Mouse (Mus musculus): ENCODE measurements around the gene Shank3.

Gene Shank3

DNA sequence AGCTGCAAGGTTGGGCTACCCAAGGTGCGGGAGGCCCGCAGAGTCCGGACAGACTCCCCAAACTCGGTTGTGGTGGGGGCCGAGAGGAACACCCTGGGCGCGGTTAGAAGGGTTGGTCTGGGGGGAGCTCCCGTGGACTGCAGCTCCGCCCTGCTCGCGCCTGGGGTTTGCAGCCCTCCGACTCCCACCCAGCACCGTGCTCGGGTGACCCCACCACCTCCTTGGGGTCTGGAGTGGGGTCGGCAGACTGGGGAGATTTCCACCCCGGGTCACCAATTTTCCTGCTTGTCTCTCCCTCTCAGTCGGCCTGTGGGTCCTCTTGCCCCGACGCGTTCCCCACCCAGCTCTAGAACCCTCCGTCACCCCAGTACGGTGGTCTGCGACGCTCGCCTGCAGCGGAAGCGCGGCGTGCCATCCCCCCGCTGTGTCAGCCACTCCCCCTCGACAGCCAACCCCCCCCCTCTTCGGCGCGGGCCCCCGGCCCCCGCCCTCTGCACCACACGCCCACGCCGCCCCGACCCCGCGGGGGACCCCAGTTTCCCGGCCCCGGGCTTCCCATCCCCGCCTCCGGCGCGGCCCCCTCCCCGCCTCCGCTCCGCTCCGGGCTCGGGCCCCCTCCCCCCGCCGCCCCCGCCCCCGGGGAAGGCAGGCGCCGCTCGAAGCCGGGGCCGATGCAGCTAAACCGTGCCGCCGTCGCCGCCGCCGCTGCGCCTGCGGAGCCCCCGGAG, at the start of gene Shank3:
TSS of gene Shank3 (plus strand) at position 663 of the 728 bp plus-strand sequence.
- DNase-seq (ENCODE audit: low spot score) = peak; percentile 49

DNA sequence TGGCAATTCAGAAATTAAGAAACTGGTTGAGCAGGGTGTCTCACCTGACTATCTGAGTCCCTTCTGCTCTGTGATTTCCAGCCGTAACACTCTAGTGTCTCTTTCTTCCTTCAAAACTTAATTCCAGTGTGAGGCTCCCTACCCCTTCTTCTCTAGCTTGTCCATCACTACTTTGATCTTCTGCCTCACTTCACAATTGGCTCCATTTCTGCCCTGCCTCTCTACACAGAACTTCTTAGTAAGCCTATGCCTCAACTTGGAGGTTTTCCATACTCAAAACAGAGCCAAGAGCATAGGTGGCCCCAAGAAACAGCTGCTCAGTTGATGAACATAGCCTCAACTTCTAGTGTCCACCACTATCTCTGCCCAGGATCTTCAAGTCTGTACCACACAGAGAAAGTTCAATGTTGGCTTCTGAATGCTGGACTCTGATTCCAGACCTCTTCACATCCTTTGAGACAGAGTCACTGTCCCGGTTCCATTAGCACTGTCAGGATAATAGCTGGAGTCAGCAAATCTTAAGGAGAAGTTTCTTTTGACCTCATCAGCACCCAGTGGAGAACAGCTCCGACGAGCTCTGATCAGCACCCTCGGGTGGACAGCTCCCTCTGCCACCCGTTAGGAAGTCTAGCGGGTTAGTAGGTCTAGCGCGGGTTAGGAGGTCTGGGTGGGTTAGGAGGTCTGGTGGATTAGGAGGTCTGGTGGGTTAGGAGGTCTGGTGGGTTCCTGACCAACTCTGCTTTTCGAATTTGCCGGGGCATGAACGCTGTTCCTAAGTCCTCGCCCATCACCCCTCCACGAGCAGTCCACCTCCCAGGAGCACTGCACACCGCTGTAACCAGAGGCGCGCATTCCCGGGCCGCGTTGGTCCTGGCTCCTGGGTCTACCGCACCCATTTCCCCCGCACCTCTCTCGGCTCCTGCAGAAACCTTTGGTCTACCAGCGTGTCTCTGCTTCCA, 46.2 kb upstream of the Shank3 start:
- DNase-seq (ENCODE audit: low spot score) = peak; percentile 85

GRCm38 (mm10) chr15:89453865-89454478, 45.5 kb upstream of the Shank3 start, which contains the start of gene Mapk8ip2:
Gene Mapk8ip2 (plus strand): TSS chr15:89453913.
- no peak for DNase-seq (ENCODE audit: low spot score)

DNA sequence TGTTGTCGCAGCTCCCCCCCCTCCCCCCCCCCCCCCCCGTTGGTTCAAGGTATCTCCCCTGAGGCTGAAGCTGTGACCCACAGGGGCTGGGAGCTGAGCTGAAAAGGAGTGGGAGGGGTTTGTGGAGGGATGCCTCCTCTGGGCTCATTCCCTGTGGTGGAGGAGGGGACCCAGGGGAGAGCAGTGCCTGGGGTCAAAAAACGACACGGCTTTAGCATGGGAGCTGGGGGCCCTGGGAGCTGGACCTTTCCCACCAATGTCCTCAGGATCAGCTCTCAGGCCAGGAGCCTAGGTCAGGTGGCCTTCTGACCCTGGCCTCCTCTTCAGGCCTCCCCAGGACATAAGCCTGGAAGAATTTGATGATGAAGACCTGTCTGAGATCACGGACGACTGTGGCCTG, 44.6 kb upstream of the Shank3 start:
- no peak for DNase-seq (ENCODE audit: low spot score)

DNA sequence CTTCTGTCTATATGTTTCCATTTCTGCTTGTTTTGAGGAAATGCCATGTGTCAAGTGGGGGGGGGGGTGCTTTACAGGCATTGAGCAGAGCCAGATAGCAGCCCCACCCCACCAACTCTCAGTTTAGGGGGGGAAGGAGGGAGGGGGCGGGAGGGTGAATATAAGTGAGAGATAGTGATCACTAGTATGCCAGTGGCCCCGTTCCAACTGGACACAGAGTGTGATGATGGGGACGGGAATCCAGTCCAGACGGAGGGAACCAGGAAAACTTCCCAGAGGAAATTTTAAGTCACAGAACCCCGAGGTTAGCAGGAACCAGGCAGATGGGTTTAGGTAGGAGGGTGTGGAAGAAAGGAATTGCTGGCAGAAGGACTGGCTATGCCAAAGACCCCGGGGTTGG, 43.8 kb upstream of the Shank3 start:
- DNase-seq (ENCODE audit: low spot score) = peak; percentile 30

DNA sequence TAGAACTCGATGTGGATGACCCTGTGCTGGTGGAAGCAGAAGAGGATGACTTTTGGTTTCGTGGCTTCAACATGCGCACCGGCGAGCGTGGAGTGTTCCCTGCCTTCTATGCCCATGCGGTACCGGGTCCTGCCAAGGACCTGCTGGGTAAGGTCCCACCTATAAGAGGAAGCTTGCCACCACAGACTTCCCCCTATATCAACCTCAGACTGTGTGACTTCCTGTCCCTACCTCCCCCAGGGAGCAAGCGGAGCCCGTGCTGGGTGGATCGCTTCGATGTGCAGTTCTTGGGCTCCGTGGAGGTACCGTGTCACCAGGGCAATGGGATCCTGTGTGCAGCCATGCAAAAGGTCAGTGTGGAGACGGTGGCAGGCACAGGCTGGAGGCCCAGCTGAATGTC, 40.5 kb upstream of the Shank3 start:
- DNase-seq (ENCODE audit: low spot score) = no peak

DNA sequence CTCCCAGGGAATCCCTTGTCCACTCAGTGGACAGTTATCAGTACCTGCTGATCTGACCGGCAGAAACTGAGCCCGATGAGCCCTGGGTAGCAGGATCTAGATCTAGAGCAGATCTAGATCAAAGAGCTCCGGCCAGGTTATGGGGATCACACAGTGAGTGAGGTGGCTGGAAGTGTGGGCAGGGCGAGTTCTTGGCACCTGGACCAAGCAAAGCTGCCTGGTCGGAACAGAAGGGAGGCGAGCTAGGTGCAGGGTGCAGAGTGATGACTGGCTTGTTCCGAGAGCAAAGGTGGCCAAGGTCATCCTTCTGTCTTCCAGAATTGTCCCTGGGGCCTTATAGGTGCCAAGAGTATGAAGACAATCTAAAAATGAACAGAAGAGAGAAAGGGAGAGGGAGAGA, 39.6 kb upstream of the Shank3 start:
- DNase-seq (ENCODE audit: low spot score) = no peak

DNA sequence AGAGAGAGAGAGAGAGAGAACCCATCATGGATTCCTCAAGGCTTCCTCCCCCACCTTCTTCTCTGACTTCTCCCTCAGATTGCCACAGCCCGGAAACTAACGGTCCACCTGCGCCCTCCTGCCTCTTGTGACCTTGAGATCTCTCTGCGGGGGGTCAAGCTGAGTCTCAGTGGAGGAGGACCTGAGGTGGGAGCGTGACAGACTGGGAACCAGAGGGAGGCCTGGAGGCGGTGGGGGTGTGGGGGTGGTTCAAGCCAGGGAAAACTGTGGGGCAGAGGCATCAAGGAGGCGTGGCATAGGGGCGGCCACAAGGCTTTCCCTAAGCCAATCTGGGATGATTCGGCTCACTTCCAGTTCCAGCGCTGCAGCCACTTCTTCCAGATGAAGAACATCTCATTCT, 39.1 kb upstream of the Shank3 start:
- no peak for DNase-seq (ENCODE audit: low spot score)

DNA sequence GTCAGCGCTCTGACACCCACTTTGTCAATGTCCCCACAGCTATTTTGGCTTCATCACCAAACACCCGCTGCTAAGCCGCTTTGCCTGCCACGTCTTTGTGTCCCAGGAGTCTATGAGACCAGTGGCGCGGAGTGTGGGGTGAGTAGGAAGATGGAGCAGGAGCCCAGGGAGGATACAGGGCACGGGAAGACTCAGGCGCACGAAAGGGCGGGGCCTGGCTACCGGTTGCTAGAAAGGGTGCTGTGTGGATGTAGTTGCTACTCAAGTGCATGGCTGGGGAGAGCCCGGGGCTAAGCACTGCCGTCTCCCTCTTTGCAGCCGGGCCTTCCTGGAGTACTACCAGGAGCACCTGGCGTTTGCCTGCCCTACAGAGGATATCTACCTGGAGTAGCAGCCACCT, 38.1 kb upstream of the Shank3 start:
- no peak for DNase-seq (ENCODE audit: low spot score)

GRCm38 (mm10) chr15:89462176-89462575, 37.2 kb upstream of the Shank3 start:
- no peak for DNase-seq (ENCODE audit: low spot score)

- DNase-seq (ENCODE audit: low spot score) = no peak
Observed at GRCm38 (mm10) chr15:89463334-89464235, 35.8 kb upstream of the Shank3 start.

DNA sequence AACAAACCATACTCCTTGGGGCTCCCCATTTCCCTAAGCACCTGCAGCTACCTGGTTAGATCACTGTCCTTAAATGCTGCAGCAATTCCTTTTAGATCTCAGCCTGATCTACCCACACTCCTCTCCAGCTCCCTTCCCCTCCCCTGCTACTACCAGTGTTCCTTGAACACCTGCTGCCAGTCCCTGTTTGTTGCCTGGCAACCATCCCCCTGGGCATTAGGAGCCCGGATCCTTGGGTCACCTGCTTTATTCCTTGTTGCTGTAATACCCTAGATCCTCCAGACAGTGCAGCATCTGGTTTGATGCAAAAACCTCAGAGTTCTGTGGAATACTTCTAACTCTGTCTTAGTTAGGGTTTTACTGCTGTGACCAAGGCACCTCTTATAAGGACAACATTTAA, 34.4 kb upstream of the Shank3 start:
- no peak for DNase-seq (ENCODE audit: low spot score)

DNA sequence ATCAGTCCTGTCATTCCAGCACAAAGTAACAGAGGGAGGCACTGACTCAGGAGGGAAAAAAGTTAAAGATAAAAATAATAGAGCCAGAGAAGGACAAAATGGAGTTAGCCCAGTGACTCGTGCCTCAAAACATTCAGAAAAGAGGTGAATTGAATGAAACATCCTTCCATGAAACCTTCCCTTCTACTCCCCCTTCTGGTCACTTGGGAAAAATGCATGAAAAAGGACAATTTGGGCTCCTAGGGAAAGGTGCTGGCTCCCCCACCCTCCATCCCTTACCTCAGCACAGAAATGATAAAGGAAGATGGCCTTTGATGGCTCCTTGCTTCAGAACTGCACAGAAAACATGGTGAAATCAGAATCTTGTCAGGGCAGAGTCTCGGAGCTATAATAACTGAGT, 30.8 kb upstream of the Shank3 start:
- no peak for DNase-seq (ENCODE audit: low spot score)

GRCm38 (mm10) chr15:89471476-89471875, 27.9 kb upstream of the Shank3 start:
- no peak for DNase-seq (ENCODE audit: low spot score)

GRCm38 (mm10) chr15:89473370-89473769, 26.1 kb upstream of the Shank3 start:
- peak; percentile 54 for DNase-seq (ENCODE audit: low spot score)

DNA sequence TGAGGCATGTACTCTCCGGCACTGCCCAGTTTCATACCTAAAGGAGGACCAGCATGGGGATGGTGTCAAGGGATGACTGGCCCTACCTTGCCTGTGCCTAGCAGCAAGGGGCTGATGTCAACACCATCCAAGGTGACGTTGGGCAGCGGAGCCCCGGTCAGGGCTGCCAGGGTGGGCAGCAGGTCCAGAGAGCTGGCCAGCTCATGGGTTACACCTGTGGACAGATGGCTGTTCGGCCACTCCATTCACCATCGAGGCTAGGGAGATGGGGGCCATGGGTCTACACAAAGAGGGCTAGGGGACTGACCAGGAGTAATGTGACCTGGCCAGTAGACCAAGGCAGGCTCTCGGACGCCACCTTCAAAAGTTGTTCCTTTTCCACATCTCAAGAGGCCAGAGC, 25.5 kb upstream of the Shank3 start:
- no peak for DNase-seq (ENCODE audit: low spot score)

- DNase-seq (ENCODE audit: low spot score) = peak; percentile 62
Observed at GRCm38 (mm10) chr15:89474596-89475292, 24.7 kb upstream of the Shank3 start.

GRCm38 (mm10) chr15:89475293-89475600, 24.2 kb upstream of the Shank3 start:
- DNase-seq (ENCODE audit: low spot score) = no peak

GRCm38 (mm10) chr15:89475611-89476474, 23.6 kb upstream of the Shank3 start:
- peak; percentile 93 for DNase-seq (ENCODE audit: low spot score)

DNA sequence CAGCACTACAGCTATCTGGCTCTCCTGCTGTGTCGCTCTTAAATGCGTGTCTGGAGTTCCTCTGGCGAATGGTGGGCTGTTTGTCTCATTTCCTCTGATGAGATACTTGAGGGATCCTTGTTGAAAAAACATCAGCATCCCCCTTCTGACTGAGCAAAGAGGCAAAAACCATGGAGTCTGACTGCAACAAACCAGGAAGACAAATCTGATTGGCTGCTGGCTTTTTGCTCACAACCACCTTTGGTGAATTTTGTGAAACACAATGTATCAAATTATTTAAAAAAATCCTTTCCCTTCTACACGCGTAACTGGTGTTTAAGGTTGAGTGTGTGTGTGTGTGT, 23.0 kb upstream of the Shank3 start:
- no peak for DNase-seq (ENCODE audit: low spot score)
